Mouse (Mus musculus): Measurements from ENCODE around the gene Heg1. TPM values are rescaled to one million over a fixed set of nuclear protein-coding genes. Genes with fewer than 3 reads are reported as not detected.

The Heg1 gene
- polyA plus RNA-seq, 1 experiment from 2014 or later, result 25.4 TPM

GRCm38 (mm10) chr16:33735238-33735637 lies 51.1 kb downstream of the Heg1 start:
- no peak for TF ChIP-seq CTCF (IDR thresholded peaks at IDR 0.05; ENCODE audit: low read depth)
- Histone ChIP-seq H3K36me3 (ENCODE audit: insufficient read depth) (peaks cover 27% of the 10 kb centered on the region), H3K9me3 (ENCODE audit: low read depth, low read length) (no peaks in the 10 kb centered on the region), H3K9ac (no peak overlapping the region), H3K27ac (ENCODE audit: low read depth) (no peak overlapping the region), H3K27me3 (ENCODE audit: insufficient read depth, low read length) (no peaks in the 10 kb centered on the region), H3K4me2 (no peak overlapping the region), H3K4me1 (ENCODE audit: insufficient read depth) (no peaks in the 10 kb centered on the region), H3K4me3 (ENCODE audit: low read depth, low read length) (no peak overlapping the region)
- no peak for DNase-seq
- ATAC-seq (ENCODE audit: insufficient read depth), result no peak
- 78% methylated on average over 5 of the region's 5 CpGs for WGBS

GRCm38 (mm10) chr16:33735791-33736190 lies 51.6 kb downstream of the Heg1 start:
- Histone ChIP-seq H3K4me1 (ENCODE audit: insufficient read depth) (no peaks in the 10 kb centered on the region), H3K4me3 (ENCODE audit: low read depth, low read length) (no peak overlapping the region), H3K27me3 (ENCODE audit: insufficient read depth, low read length) (no peaks in the 10 kb centered on the region), H3K27ac (ENCODE audit: low read depth) (no peak overlapping the region), H3K9ac (no peak overlapping the region), H3K4me2 (no peak overlapping the region), H3K9me3 (ENCODE audit: low read depth, low read length) (no peaks in the 10 kb centered on the region), H3K36me3 (ENCODE audit: insufficient read depth) (peaks cover 22% of the 10 kb centered on the region)
- no peak for TF ChIP-seq CTCF (IDR thresholded peaks at IDR 0.05; ENCODE audit: low read depth)
- ATAC-seq (ENCODE audit: insufficient read depth) (no peak), DNase-seq (no peak)
- 62% methylated on average over 5 of the region's 5 CpGs for WGBS

DNA sequence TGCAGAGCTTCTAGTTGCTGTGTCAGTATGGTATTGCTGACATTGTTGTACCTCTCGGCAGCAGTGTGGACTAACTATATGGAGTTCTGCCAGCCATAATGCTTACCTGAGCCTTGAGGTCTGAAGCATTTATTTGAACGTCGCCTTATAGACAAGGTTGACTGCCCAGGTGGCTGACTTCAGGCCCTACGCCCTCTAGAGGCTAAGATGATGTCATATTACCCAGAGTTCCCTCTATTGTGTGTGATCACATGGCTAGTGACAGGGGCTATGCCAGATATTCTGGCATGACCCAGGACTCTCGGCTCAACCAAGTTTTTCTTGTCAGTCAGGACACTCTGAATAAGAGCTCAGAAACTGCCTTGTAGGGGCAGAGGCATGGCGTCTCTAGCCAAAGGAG lies 52.6 kb downstream of the Heg1 start:
- 77% methylated on average over 6 of the region's 6 CpGs for WGBS
- Histone ChIP-seq H3K36me3 (ENCODE audit: insufficient read depth) (peaks cover 13% of the 10 kb centered on the region; the same call in 1 of the 2 replicates), H3K4me1 (ENCODE audit: insufficient read depth) (0 out of 2 replicates have a peak, but pooled peaks cover 3% of the 10 kb centered on the region), H3K4me3 (ENCODE audit: low read depth, low read length) (no peak overlapping the region), H3K9me3 (ENCODE audit: low read depth, low read length) (no peaks in the 10 kb centered on the region), H3K27me3 (ENCODE audit: insufficient read depth, low read length) (no peaks in the 10 kb centered on the region), H3K9ac (no peak overlapping the region), H3K27ac (ENCODE audit: low read depth) (no peak overlapping the region), H3K4me2 (no peak overlapping the region)
- no peak for ATAC-seq (ENCODE audit: insufficient read depth)
- 0 out of 2 replicates have a peak, but pooled peaks have one; percentile 5 for TF ChIP-seq CTCF (IDR thresholded peaks at IDR 0.05; ENCODE audit: low read depth)
- DNase-seq, result no peak

- Histone ChIP-seq H3K4me2 (no peak overlapping the region), H3K9ac (no peak overlapping the region), H3K4me3 (ENCODE audit: low read depth, low read length) (no peak overlapping the region), H3K4me1 (ENCODE audit: insufficient read depth) (0 out of 2 replicates have a peak, but pooled peaks cover 3% of the 10 kb centered on the region), H3K27ac (ENCODE audit: low read depth) (no peak overlapping the region), H3K9me3 (ENCODE audit: low read depth, low read length) (no peaks in the 10 kb centered on the region), H3K36me3 (ENCODE audit: insufficient read depth) (peaks cover 12% of the 10 kb centered on the region; the same call in 1 of the 2 replicates), H3K27me3 (ENCODE audit: insufficient read depth, low read length) (no peaks in the 10 kb centered on the region)
- WGBS, result 75% methylated on average over 7 of the region's 7 CpGs
- no peak for ATAC-seq (ENCODE audit: insufficient read depth)
- TF ChIP-seq CTCF (IDR thresholded peaks at IDR 0.05; ENCODE audit: low read depth), result no peak
- DNase-seq, result no peak
Measured at GRCm38 (mm10) chr16:33738949-33739719, 55.0 kb downstream of the Heg1 start.

- Histone ChIP-seq H3K4me3 (ENCODE audit: low read depth, low read length) (no peak overlapping the region), H3K9me3 (ENCODE audit: low read depth, low read length) (no peaks in the 10 kb centered on the region), H3K4me2 (no peak overlapping the region), H3K36me3 (ENCODE audit: insufficient read depth) (peaks cover 12% of the 10 kb centered on the region; the same call in 1 of the 2 replicates), H3K4me1 (ENCODE audit: insufficient read depth) (0 out of 2 replicates have a peak, but pooled peaks cover 3% of the 10 kb centered on the region), H3K9ac (no peak overlapping the region), H3K27ac (ENCODE audit: low read depth) (no peak overlapping the region), H3K27me3 (ENCODE audit: insufficient read depth, low read length) (no peaks in the 10 kb centered on the region)
- DNase-seq (peak; percentile 78), ATAC-seq (ENCODE audit: insufficient read depth) (peak; percentile 62; the same call in 1 of the 2 replicates)
- peak; percentile 83 for TF ChIP-seq CTCF (IDR thresholded peaks at IDR 0.05; ENCODE audit: low read depth)
- WGBS, result 71% methylated on average over 3 of the region's 3 CpGs
Measured at GRCm38 (mm10) chr16:33739802-33740201, 55.6 kb downstream of the Heg1 start.

- Histone ChIP-seq H3K4me1 (ENCODE audit: insufficient read depth) (0 out of 2 replicates have a peak, but pooled peaks cover 3% of the 10 kb centered on the region), H3K36me3 (ENCODE audit: insufficient read depth) (peaks cover 9% of the 10 kb centered on the region; the same call in 1 of the 2 replicates), H3K27me3 (ENCODE audit: insufficient read depth, low read length) (no peaks in the 10 kb centered on the region), H3K4me2 (no peak overlapping the region), H3K27ac (ENCODE audit: low read depth) (no peak overlapping the region), H3K9ac (no peak overlapping the region), H3K9me3 (ENCODE audit: low read depth, low read length) (no peaks in the 10 kb centered on the region), H3K4me3 (ENCODE audit: low read depth, low read length) (no peak overlapping the region)
- ATAC-seq (ENCODE audit: insufficient read depth) (no peak), DNase-seq (peak; percentile 16)
- no peak for TF ChIP-seq CTCF (IDR thresholded peaks at IDR 0.05; ENCODE audit: low read depth)
- 53% methylated on average over 6 of the region's 6 CpGs for WGBS
Measured at GRCm38 (mm10) chr16:33740416-33740815, 56.2 kb downstream of the Heg1 start.

DNA sequence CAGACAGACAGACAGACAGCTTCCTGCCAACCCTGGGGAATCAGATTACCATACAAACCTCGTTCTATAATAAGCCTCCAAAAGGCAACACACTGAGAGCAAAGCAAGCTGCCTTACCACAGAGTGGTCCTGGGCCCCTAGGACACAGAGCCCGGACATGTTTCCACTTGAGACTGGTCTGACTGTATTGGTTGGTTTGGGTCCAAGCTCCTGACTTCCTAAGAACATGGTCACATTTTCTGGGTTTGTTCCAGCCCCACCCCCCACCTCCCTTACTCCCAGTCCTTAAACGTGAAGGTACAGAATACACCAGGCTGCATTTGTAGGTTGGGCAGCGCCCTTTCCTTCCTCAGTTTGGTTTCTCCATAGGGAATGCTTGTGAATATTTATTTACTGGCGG lies 57.6 kb downstream of the Heg1 start:
- H3K9ac ChIP-seq, result no peak overlapping the region
- no peak overlapping the region for H3K4me2 ChIP-seq
- DNase-seq (no peak), ATAC-seq (ENCODE audit: insufficient read depth) (no peak)
- no peaks in the 10 kb centered on the region for H3K27me3 ChIP-seq (ENCODE audit: insufficient read depth, low read length)
- H3K4me1 ChIP-seq (ENCODE audit: insufficient read depth), result 0 out of 2 replicates have a peak, but pooled peaks cover 3% of the 10 kb centered on the region
- H3K9me3 ChIP-seq (ENCODE audit: low read depth, low read length), result no peaks in the 10 kb centered on the region
- no peak overlapping the region for H3K4me3 ChIP-seq (ENCODE audit: low read depth, low read length)
- 49% methylated on average over 5 of the region's 5 CpGs for WGBS
- TF ChIP-seq CTCF (IDR thresholded peaks at IDR 0.05; ENCODE audit: low read depth), result no peak
- peaks cover 6% of the 10 kb centered on the region; the same call in 1 of the 2 replicates for H3K36me3 ChIP-seq (ENCODE audit: insufficient read depth)
- no peak overlapping the region for H3K27ac ChIP-seq (ENCODE audit: low read depth)

All from lung, embryonic 14.5 days (tissue).